Mouse (Mus musculus) limb, embryonic 11.5 days (tissue): ENCODE data around the gene Ctu2. TPM values are rescaled to one million over a fixed set of nuclear protein-coding genes. Genes with fewer than 3 reads are reported as not detected.

Experiments
- ATAC-seq: fragments of 200-750 bp; cut with Nextera tagmentation; 2 replicates; pipeline ENCODE4 v1.8.0; 2017; ENCODE audit warnings: low read depth; ENCODE audit not compliant: insufficient number of reproducible peaks, low FRiP score, low TSS enrichment
- DNase-seq: peaks from one replicate; pipeline ENCODE4 v3.0.0-alpha.2; 2015; ENCODE audit warnings: low spot score
- H3K27ac ChIP-seq: fragments of 300-500 bp; sonication (generic); replicated peaks from 2 replicates; pipeline ENCODE4 v1.5.1; 2014; ENCODE audit warnings: low read depth, mild to moderate bottlenecking, low read length
- H3K27me3 ChIP-seq: fragments of 300-500 bp; sonication (generic); 2 replicates; pipeline ENCODE4 v1.6.1; 2014; ENCODE audit warnings: mild to moderate bottlenecking, low read length, mixed read lengths; ENCODE audit not compliant: control insufficient read depth, insufficient read depth
- H3K36me3 ChIP-seq: fragments of 300-500 bp; sonication (generic); 2 replicates; pipeline ENCODE4 v1.6.1; 2014; ENCODE audit warnings: mild to moderate bottlenecking, low read length, moderate library complexity, mixed read lengths; ENCODE audit not compliant: control insufficient read depth, insufficient read depth
- H3K4me1 ChIP-seq: fragments of 300-500 bp; sonication (generic); 2 replicates; pipeline ENCODE4 v1.6.1; 2014; ENCODE audit warnings: low read length, mixed read lengths; ENCODE audit not compliant: control insufficient read depth, insufficient read depth
- H3K4me2 ChIP-seq: fragments of 300-500 bp; sonication (generic); 2 replicates; pipeline ENCODE4 v1.6.1; 2014; ENCODE audit warnings: low read depth, mild to moderate bottlenecking, moderate library complexity; ENCODE audit not compliant: severe bottlenecking
- H3K4me3 ChIP-seq: fragments of 300-500 bp; sonication (generic); 2 replicates; pipeline ENCODE4 v1.5.1; 2014; ENCODE audit warnings: low read depth, low read length
- H3K9ac ChIP-seq: fragments of 300-500 bp; sonication (generic); 2 replicates; pipeline ENCODE4 v1.6.1; 2014; ENCODE audit warnings: mild to moderate bottlenecking, low read length
- H3K9me3 ChIP-seq: fragments of 300-500 bp; sonication (generic); 2 replicates; pipeline ENCODE4 v1.6.1; 2016; ENCODE audit warnings: low read length; ENCODE audit not compliant: control insufficient read depth
- WGBS: fragments of 180-500 bp; shearing (Covaris S2); extraction: QIAGEN DNeasy Blood & Tissue Kit; methylation state at CpG from one replicate; pipeline ENCODE4 v1.1.7; 2014; 5-methylcytosine and 5-hydroxymethylcytosine counted together
- polyA plus RNA-seq: library from polyadenylated mRNA; unstranded; fragments of >200 nt; fragmentation: Nextera tagmentation; extraction: Ambion mirVana; gene quantifications from 2 replicates; pipeline ENCODE4 v1.2.1, GENCODE M21; 2014

The Ctu2 gene
- polyA plus RNA-seq = 80.7 and 81.3 TPM in 2 replicates

DNA sequence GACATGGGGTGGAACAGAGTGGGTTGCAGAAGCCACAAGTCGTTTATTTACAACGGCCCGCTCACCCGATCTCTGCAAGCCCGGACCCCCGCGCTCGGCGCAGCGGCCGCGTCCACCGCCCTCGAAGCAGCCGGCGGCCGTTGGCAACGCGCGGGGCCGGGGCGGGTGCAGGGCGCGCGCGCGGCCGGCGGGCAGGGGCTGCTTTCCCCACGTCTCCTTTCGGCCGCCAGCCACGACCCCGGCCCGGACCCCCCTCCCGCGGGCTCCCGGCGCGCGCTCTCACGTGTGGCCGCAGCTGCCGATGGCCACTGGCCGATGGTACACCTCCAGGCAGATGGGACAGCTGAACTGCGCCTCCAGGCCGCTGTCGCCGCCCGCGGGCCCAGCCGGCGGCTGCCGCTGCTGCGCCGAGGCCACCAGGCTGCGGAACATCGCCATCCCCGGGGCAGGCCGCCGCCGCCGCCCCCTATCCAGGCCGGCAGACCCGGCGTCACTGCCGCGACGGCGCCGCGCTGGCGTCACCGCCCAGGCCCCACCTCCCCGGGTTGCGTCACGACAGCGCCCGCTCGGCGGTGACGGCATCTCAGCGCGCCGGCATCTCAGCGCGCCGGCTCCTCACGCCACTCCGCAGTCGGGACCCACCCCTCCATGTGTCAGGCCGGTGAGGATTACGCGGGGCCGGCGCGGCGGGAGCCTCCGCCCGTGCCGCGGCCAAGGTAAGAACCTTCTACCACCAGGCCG lies at the start of gene Ctu2, which contains the start of gene Rnf166:
Gene Ctu2, plus strand, starts transcription at position 564 of the 741 bp plus-strand sequence.
Gene Rnf166, minus strand, starts transcription at position 485 of the 741 bp plus-strand sequence.
- H3K9me3 ChIP-seq = no peaks in the 10 kb centered on the region
- H3K9ac ChIP-seq = peak within 1 kb of the TSS; percentile 89
- H3K4me1 ChIP-seq = peaks cover 9% of the 10 kb centered on the region
- peaks cover 20% of the 10 kb centered on the region for H3K36me3 ChIP-seq
- peak within 1 kb of the TSS; percentile 86 for H3K4me2 ChIP-seq
- peak within 1 kb of the TSS; percentile 91 for H3K4me3 ChIP-seq
- no peaks in the 10 kb centered on the region for H3K27me3 ChIP-seq
- peak within 1 kb of the TSS; percentile 52; the same call in 1 of the 2 replicates for H3K27ac ChIP-seq
- ATAC-seq = peak; percentile 88
- WGBS = 0% methylated on average over 73 of the region's 103 CpGs
- peak; percentile 97 for DNase-seq

DNA sequence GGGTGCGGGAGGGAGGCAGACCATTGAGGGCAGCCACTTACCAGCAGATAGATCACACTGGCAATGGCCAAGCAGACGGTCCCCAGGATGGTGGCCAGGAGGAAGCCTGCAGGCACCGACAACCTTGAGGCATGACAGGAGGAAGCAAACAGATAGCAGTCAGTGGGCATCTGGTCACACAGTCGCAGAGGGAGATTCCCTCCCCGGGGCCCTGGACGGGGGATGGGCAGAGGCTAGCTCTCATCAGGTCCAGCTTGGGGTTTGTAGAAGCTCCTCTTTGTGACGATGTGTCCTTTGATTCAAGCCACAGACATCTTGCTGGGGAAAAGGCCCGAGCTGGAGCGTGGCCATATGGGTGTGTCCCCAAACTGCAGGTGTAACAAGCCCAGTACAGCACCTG lies 49.8 kb upstream of the Ctu2 start:
- 80% methylated on average over 9 of the region's 9 CpGs for WGBS
- H3K9me3 ChIP-seq = no peaks in the 10 kb centered on the region

DNA sequence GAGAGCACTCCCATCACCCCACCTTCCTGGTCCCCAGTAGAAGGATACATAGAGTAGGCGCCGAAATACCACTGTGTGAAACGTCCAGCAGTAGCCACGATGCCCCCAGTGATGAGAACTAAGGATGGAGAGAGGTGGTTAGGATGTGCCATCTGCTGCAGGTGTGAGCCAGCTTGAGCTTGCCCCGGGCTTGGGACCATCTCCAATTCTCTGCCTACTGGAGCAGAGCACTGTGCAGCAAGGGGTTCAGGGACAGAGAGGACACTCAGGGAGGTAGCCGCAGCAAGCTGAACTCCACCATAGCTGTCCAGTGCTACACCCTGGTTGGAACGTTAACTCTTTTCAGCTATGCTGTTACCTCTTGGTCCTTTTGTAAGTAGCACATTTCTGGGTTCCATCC lies 48.3 kb upstream of the Ctu2 start:
- Histone ChIP-seq H3K4me1 (peaks cover 7% of the 10 kb centered on the region), H3K9me3 (no peaks in the 10 kb centered on the region), H3K36me3 (no peaks in the 10 kb centered on the region), H3K27ac (no peak overlapping the region), H3K4me3 (no peak overlapping the region), H3K9ac (no peak overlapping the region), H3K4me2 (no peak overlapping the region), H3K27me3 (no peaks in the 10 kb centered on the region)
- no peak for ATAC-seq
- DNase-seq = no peak
- 92% methylated on average over 7 of the region's 7 CpGs for WGBS

More for the DNA sequence above, 49.8 kb upstream of the Ctu2 start:
- H3K36me3 ChIP-seq = no peaks in the 10 kb centered on the region
- no peak overlapping the region for H3K4me3 ChIP-seq
- H3K27me3 ChIP-seq = no peaks in the 10 kb centered on the region
- H3K4me1 ChIP-seq = no peaks in the 10 kb centered on the region
- no peak for DNase-seq
- ATAC-seq = no peak
- no peak overlapping the region for H3K4me2 ChIP-seq
- no peak overlapping the region for H3K27ac ChIP-seq
- H3K9ac ChIP-seq = no peak overlapping the region

DNA sequence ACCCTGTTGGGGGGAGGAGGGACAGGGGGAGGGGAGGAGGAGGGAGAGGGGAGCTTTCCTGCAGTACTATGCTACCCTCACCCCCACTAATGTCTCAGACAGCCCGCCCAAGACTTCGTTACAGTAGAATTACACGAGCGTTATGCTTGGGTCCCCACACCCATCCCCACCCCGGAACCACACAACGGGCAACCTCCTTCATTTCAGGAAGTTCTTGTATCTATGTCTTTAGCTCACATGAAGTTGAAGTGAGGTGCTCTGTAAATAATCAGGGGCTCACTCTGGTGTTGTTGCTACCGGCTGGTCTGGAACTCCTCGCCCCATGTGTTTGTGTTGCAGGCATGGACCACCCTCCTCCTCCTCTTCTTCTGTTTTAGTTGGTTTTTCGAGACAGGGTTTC lies 47.8 kb upstream of the Ctu2 start:
- Histone ChIP-seq H3K4me2 (no peak overlapping the region), H3K36me3 (no peaks in the 10 kb centered on the region), H3K27me3 (no peaks in the 10 kb centered on the region), H3K27ac (no peak overlapping the region), H3K9ac (no peak overlapping the region), H3K4me3 (no peak overlapping the region), H3K4me1 (peaks cover 7% of the 10 kb centered on the region), H3K9me3 (no peaks in the 10 kb centered on the region)
- no peak for ATAC-seq
- 89% methylated on average over 9 of the region's 9 CpGs for WGBS
- no peak for DNase-seq

DNA sequence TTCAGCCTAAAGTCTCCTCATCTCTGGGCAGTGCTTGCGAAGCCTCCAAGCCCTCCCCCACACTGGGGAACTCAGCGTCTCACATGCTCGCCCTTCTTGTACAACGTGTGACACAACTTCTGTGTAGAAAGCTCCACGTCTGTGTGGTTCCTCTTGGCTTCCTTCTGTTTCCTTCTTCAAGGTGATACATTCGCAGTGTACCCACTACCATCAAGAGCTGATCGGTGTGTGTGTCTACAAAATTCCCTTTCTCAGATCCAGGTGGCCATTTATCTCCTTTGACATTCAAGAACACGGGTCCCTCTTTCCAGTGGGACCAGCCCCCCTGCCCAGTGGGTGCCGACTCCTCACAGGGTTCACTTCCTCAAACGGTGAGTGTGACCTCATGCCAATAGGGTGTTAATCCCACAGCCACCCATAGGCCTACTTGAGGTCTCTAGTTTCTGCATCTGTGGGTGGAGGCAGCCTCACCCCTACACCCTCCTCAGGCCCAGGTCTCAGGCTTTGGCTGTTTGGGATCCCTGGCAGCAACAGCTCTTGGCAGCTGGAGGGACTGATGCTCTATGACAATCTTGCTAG lies 45.8 kb upstream of the Ctu2 start:
- no peaks in the 10 kb centered on the region for H3K9me3 ChIP-seq
- WGBS = 84% methylated on average over 10 of the region's 10 CpGs
- H3K27me3 ChIP-seq = no peaks in the 10 kb centered on the region
- H3K27ac ChIP-seq = no peak overlapping the region
- H3K4me2 ChIP-seq = no peak overlapping the region
- no peak overlapping the region for H3K4me3 ChIP-seq
- 0 out of 2 replicates have a peak, but pooled peaks cover 2% of the 10 kb centered on the region for H3K36me3 ChIP-seq
- H3K9ac ChIP-seq = no peak overlapping the region
- peaks cover 7% of the 10 kb centered on the region for H3K4me1 ChIP-seq
- ATAC-seq = no peak
- DNase-seq = no peak

DNA sequence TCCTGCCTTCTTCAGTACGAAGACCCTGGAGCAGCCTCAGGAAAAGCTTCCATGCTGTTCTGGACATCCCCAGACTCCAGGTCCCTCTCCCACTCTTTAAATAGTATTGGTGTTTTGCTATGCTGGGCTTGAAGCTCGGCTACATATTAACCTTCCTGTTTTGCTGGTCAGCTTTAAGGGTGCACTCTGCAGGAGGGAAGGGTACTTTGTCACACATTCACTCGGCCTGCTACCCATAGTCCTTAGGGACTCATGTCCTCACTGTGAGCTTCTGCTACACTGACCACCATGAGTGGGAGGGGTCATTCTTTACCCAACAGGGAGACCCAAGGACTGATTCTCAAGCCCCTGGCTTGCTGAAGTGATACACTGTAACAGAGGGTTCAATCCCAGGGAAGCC lies 45.3 kb upstream of the Ctu2 start:
- Histone ChIP-seq H3K4me3 (no peak overlapping the region), H3K27me3 (no peaks in the 10 kb centered on the region), H3K9ac (no peak overlapping the region), H3K27ac (no peak overlapping the region), H3K9me3 (no peaks in the 10 kb centered on the region), H3K4me2 (no peak overlapping the region), H3K4me1 (peaks cover 7% of the 10 kb centered on the region), H3K36me3 (0 out of 2 replicates have a peak, but pooled peaks cover 4% of the 10 kb centered on the region)
- DNase-seq = no peak
- 92% methylated on average over 3 of the region's 3 CpGs for WGBS
- ATAC-seq = no peak

DNA sequence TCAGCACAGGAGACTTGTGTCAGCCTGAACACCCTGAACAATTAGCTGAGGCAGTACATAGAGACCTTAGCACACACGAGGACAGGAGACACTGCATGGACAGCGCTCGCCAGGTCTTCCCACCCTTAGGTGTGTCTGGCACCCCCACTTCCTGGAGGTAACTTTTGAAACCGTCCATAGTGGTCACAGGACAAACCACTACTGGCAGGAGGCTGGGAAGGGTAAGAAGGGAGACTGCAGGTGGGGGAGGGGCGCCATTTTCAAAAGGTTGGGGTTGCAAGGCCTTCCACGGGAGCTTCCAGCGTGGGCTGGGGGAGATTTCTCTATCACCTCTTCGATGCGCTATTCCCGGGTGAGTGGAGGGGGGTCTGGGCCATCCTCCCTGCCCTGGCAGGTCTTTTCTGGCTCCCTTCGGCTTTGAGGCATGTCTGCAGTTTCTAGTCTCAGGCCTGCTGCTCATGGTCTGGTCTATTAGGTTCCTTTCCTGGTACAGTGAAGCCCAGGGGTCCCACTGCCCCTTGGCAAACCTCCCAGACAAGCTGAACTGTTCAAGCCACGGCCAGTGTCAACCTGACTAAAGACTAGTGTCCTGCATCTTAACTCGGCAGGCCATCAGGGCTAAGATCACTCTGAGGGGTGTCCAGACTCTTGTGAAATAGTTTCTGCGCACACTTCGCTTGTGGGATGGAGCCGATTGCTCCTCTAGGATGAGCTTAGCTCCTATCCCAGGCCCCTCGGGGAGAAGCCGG lies 44.1 kb upstream of the Ctu2 start:
- no peak for ATAC-seq
- no peaks in the 10 kb centered on the region for H3K27me3 ChIP-seq

More for the DNA sequence above, 44.1 kb upstream of the Ctu2 start:
- peak; percentile 55 for DNase-seq
- WGBS = 35% methylated on average over 18 of the region's 18 CpGs
- Histone ChIP-seq H3K27ac (no peak overlapping the region), H3K36me3 (peaks cover 10% of the 10 kb centered on the region; the same call in 1 of the 2 replicates), H3K4me1 (peaks cover 7% of the 10 kb centered on the region), H3K4me2 (peak overlapping the region; percentile 70), H3K4me3 (peak overlapping the region; percentile 35), H3K9me3 (no peaks in the 10 kb centered on the region), H3K9ac (peak overlapping the region; percentile 63)
